Mouse (Mus musculus) forebrain, embryonic 12.5 days (tissue): ENCODE data around the gene Pou6f1. TPM values are rescaled to one million over a fixed set of nuclear protein-coding genes. Genes with fewer than 3 reads are reported as not detected.

ENCODE experiments used
- ATAC-seq: fragments of 200-750 bp; cut with Nextera tagmentation; 2 replicates; pipeline ENCODE4 v1.8.0; 2017; ENCODE audit warnings: moderate TSS enrichment; ENCODE audit not compliant: low FRiP score
- H3K27ac ChIP-seq: fragments of 300-500 bp; sonication (generic); 2 replicates; pipeline ENCODE4 v1.5.1; 2016; ENCODE audit warnings: mild to moderate bottlenecking
- H3K27me3 ChIP-seq: fragments of 300-500 bp; sonication (generic); 2 replicates; pipeline ENCODE4 v1.6.1; 2016; ENCODE audit warnings: mild to moderate bottlenecking
- H3K36me3 ChIP-seq: fragments of 300-500 bp; sonication (generic); replicated peaks from 2 replicates; pipeline ENCODE4 v1.6.1; 2016; ENCODE audit warnings: mild to moderate bottlenecking
- H3K4me1 ChIP-seq: fragments of 300-500 bp; sonication (generic); 2 replicates; pipeline ENCODE4 v1.6.1; 2016
- H3K4me2 ChIP-seq: fragments of 300-500 bp; sonication (generic); 2 replicates; pipeline ENCODE4 v1.6.1; 2016; ENCODE audit warnings: mild to moderate bottlenecking, moderate library complexity
- H3K4me3 ChIP-seq: fragments of 300-500 bp; sonication (generic); replicated peaks from 2 replicates; pipeline ENCODE4 v1.5.1; 2016; ENCODE audit warnings: mild to moderate bottlenecking
- H3K9ac ChIP-seq: fragments of 300-500 bp; sonication (generic); 2 replicates; pipeline ENCODE4 v1.6.1; 2016; ENCODE audit warnings: mild to moderate bottlenecking
- H3K9me3 ChIP-seq: fragments of 300-500 bp; sonication (generic); 2 replicates; pipeline ENCODE4 v1.6.1; 2016
- WGBS: fragments of 180-500 bp; shearing (Covaris S2); methylation state at CpG from one replicate; pipeline ENCODE4 v1.1.7; 2016; 5-methylcytosine and 5-hydroxymethylcytosine counted together
- polyA plus RNA-seq: library from polyadenylated mRNA; unstranded; fragments of >200 nt; fragmentation: Nextera tagmentation; extraction: Ambion mirVana; gene quantifications from 2 replicates; pipeline ENCODE4 v1.2.1, GENCODE M21; 2016

Pou6f1 gene
- polyA plus RNA-seq, 1 experiment from 2014 or later = 27.3 TPM

- no peak for ATAC-seq
- H3K4me2 ChIP-seq = no peak overlapping the region
- H3K4me1 ChIP-seq = no peaks in the 10 kb centered on the region
- H3K36me3 ChIP-seq = peaks cover 13% of the 10 kb centered on the region; the same call in 1 of the 2 replicates
- no peaks in the 10 kb centered on the region for H3K9me3 ChIP-seq
- no peak overlapping the region for H3K4me3 ChIP-seq
- H3K27ac ChIP-seq = no peak overlapping the region
- 81% methylated on average over 6 of the region's 6 CpGs for WGBS
- no peak overlapping the region for H3K9ac ChIP-seq
- H3K27me3 ChIP-seq = no peaks in the 10 kb centered on the region
These were observed 7.0 kb downstream of the Pou6f1 start for GRCm38 (mm10) chr15:100592817-100593216.

DNA sequence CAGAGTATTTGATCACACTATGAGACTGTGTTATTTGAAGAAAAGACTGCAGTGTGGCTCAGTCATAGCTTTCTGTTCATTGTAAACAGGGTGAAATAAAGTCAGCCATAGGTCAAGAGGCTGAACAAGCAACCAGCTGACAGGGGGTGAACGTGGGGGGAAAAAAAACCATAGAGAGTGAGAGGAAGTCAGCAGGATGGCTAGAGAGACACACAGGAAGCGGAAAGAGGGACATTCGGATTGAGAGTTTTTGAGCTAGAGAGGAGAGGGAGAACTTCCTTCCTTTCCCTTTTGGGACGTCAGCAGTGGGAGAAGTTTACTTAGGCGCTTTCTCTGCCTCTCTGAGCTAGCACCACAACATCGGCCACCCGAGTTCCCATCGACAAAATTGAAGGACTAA lies 9.3 kb downstream of the Pou6f1 start:
- Histone ChIP-seq H3K9me3 (no peaks in the 10 kb centered on the region), H3K27ac (no peak overlapping the region), H3K27me3 (no peaks in the 10 kb centered on the region), H3K4me2 (no peak overlapping the region), H3K9ac (no peak overlapping the region), H3K4me3 (no peak overlapping the region), H3K4me1 (no peaks in the 10 kb centered on the region), H3K36me3 (peaks cover 37% of the 10 kb centered on the region)
- WGBS = 80% methylated on average over 8 of the region's 8 CpGs
- no peak for ATAC-seq

DNA sequence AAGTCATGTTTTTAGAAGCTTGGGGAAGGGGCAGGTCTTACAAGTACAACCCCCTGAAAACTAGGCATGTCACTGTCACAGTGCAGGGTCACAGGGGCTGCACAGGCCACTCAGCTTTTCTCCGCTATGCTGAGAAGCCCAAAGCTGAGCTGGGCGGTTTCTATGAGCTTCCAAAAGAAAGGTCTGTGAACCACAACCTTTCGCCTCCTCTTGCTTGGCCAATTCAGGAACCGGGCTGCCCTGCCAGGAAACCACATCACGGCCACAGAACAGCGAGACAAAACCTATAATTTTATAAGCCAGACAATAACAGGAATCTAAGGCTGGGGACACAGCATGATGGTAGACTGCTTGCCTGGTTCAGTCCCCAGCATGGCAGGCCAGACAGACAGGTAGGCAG lies 11.5 kb downstream of the Pou6f1 start:
- H3K4me2 ChIP-seq = no peak overlapping the region
- no peak overlapping the region for H3K4me3 ChIP-seq
- 82% methylated on average over 6 of the region's 6 CpGs for WGBS
- no peak overlapping the region for H3K9ac ChIP-seq
- H3K36me3 ChIP-seq = peaks cover 51% of the 10 kb centered on the region
- no peak for ATAC-seq
- no peak overlapping the region for H3K27ac ChIP-seq
- H3K9me3 ChIP-seq = no peaks in the 10 kb centered on the region
- H3K27me3 ChIP-seq = no peaks in the 10 kb centered on the region
- no peaks in the 10 kb centered on the region for H3K4me1 ChIP-seq

- 85% methylated on average over 4 of the region's 4 CpGs for WGBS
- H3K4me3 ChIP-seq = no peak overlapping the region
- no peaks in the 10 kb centered on the region for H3K4me1 ChIP-seq
- H3K4me2 ChIP-seq = no peak overlapping the region
- H3K9me3 ChIP-seq = no peaks in the 10 kb centered on the region
- H3K9ac ChIP-seq = no peak overlapping the region
- no peaks in the 10 kb centered on the region; the same call in 1 of the 2 replicates for H3K27me3 ChIP-seq
- no peak overlapping the region for H3K27ac ChIP-seq
- ATAC-seq = no peak
- H3K36me3 ChIP-seq = peaks cover 60% of the 10 kb centered on the region
These were observed 12.6 kb downstream of the Pou6f1 start for GRCm38 (mm10) chr15:100587166-100587565.

GRCm38 (mm10) chr15:100585931-100586330 lies 13.9 kb downstream of the Pou6f1 start:
- WGBS = 94% methylated on average over 16 of the region's 16 CpGs

GRCm38 (mm10) chr15:100580108-100580507 lies 19.7 kb downstream of the Pou6f1 start:
- 88% methylated on average over 10 of the region's 10 CpGs for WGBS
- no peak overlapping the region for H3K4me2 ChIP-seq
- H3K9me3 ChIP-seq = no peaks in the 10 kb centered on the region
- no peak for ATAC-seq
- no peaks in the 10 kb centered on the region for H3K4me1 ChIP-seq
- H3K36me3 ChIP-seq = peaks cover 58% of the 10 kb centered on the region
- H3K9ac ChIP-seq = no peak overlapping the region
- no peak overlapping the region for H3K4me3 ChIP-seq
- H3K27ac ChIP-seq = no peak overlapping the region
- H3K27me3 ChIP-seq = no peaks in the 10 kb centered on the region; the same call in 1 of the 2 replicates

More at GRCm38 (mm10) chr15:100585931-100586330, 13.9 kb downstream of the Pou6f1 start:
- Histone ChIP-seq H3K27ac (no peak overlapping the region), H3K36me3 (peaks cover 60% of the 10 kb centered on the region), H3K9me3 (no peaks in the 10 kb centered on the region), H3K4me1 (no peaks in the 10 kb centered on the region), H3K4me3 (no peak overlapping the region), H3K9ac (no peak overlapping the region), H3K27me3 (no peaks in the 10 kb centered on the region; the same call in 1 of the 2 replicates), H3K4me2 (no peak overlapping the region)
- ATAC-seq = no peak

GRCm38 (mm10) chr15:100577972-100578371 lies 21.8 kb downstream of the Pou6f1 start:
- Histone ChIP-seq H3K9me3 (no peaks in the 10 kb centered on the region), H3K36me3 (peaks cover 44% of the 10 kb centered on the region), H3K27ac (no peak overlapping the region), H3K4me2 (no peak overlapping the region), H3K4me3 (no peak overlapping the region), H3K27me3 (no peaks in the 10 kb centered on the region; the same call in 1 of the 2 replicates), H3K9ac (no peak overlapping the region), H3K4me1 (peaks cover 6% of the 10 kb centered on the region)
- WGBS = 87% methylated on average over 16 of the region's 16 CpGs
- no peak for ATAC-seq

DNA sequence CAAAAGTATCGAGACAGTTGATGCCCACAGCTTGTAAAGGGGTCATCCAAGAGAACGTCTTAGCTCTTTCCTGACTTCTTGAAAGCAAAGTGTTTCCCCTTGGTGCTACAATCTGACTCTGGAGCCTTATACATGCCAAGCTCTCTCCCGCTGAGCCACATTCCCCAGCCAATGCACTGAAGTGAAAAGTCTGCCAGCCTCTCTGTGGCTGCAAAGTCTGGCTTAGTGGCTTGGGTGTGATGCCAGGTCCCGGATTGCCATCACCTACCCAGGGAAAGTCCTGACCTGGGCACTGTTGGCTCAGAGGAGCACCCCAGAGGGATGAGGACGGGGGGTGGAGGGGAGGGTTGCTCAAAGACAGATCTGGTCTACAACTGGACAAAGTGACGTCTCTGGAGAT lies 23.0 kb downstream of the Pou6f1 start:
- ATAC-seq = no peak
- H3K27ac ChIP-seq = no peak overlapping the region
- H3K4me1 ChIP-seq = peaks cover 6% of the 10 kb centered on the region
- peaks cover 39% of the 10 kb centered on the region for H3K36me3 ChIP-seq
- H3K9ac ChIP-seq = no peak overlapping the region
- no peak overlapping the region for H3K4me2 ChIP-seq
- H3K9me3 ChIP-seq = no peaks in the 10 kb centered on the region
- no peaks in the 10 kb centered on the region for H3K27me3 ChIP-seq
- 86% methylated on average over 6 of the region's 6 CpGs for WGBS
- H3K4me3 ChIP-seq = no peak overlapping the region

- ATAC-seq = no peak
- no peak overlapping the region for H3K27ac ChIP-seq
- H3K36me3 ChIP-seq = peaks cover 39% of the 10 kb centered on the region
- no peak overlapping the region for H3K4me3 ChIP-seq
- H3K9ac ChIP-seq = no peak overlapping the region
- no peak overlapping the region for H3K4me2 ChIP-seq
- H3K9me3 ChIP-seq = no peaks in the 10 kb centered on the region
- peaks cover 6% of the 10 kb centered on the region for H3K4me1 ChIP-seq
- no peaks in the 10 kb centered on the region for H3K27me3 ChIP-seq
- WGBS = 90% methylated on average over 6 of the region's 6 CpGs
These were observed 23.4 kb downstream of the Pou6f1 start for GRCm38 (mm10) chr15:100576392-100576791.

- Histone ChIP-seq H3K27me3 (no peaks in the 10 kb centered on the region), H3K4me3 (no peak overlapping the region), H3K36me3 (peaks cover 33% of the 10 kb centered on the region), H3K27ac (no peak overlapping the region), H3K4me2 (no peak overlapping the region), H3K9ac (no peak overlapping the region), H3K4me1 (peaks cover 6% of the 10 kb centered on the region), H3K9me3 (no peaks in the 10 kb centered on the region)
- no peak for ATAC-seq
- WGBS = 88% methylated on average over 12 of the region's 12 CpGs
These were observed 24.4 kb downstream of the Pou6f1 start for GRCm38 (mm10) chr15:100575366-100575765.

DNA sequence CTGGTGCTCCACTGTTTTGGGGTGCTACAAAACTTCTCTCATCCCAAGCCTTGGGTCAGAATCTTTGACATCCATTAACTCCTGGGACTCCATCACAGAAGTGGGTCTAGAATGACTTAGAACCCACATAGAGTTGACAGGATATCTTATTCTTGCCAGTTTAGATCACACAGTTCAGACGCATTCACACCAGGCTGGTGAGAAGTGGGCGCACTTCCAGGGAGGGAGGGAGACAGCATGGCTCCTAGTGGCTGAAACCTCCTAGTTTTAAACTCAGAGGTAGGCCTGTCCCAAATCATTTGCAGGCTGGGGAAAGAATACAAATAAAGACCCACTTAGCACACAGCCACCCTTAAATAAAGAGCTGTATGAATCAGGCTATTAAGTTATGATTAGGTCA lies 25.4 kb downstream of the Pou6f1 start:
- ATAC-seq = no peak
- Histone ChIP-seq H3K4me3 (no peak overlapping the region), H3K36me3 (peaks cover 25% of the 10 kb centered on the region), H3K27ac (no peak overlapping the region), H3K9me3 (no peaks in the 10 kb centered on the region), H3K27me3 (no peaks in the 10 kb centered on the region), H3K4me1 (peaks cover 6% of the 10 kb centered on the region), H3K4me2 (no peak overlapping the region), H3K9ac (no peak overlapping the region)
- WGBS = 68% methylated on average over 2 of the region's 2 CpGs

DNA sequence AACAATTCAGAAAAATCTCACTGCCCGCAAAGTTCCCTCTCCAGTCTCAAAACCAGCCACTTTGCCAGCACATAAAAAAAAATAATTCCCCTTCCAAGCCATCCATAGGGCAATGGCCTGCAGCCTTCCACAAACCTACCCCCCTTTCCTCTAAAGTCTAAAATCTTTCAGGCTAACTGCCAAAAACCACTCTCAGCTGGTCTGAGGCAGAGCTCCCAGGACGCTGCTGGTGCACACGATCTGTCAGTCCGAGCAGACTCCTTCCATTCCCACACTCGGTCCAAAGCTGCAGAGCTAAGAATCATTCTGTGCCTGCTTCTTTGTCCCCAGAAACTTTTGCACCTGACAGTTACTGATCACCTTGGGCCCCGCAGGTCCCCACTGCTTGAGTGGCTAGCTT lies 25.8 kb downstream of the Pou6f1 start:
- H3K9ac ChIP-seq = no peak overlapping the region

GRCm38 (mm10) chr15:100569239-100569638 lies 30.5 kb downstream of the Pou6f1 start:
- WGBS = 84% methylated on average over 3 of the region's 3 CpGs
- H3K4me1 ChIP-seq = peaks cover 6% of the 10 kb centered on the region
- no peak overlapping the region for H3K9ac ChIP-seq
- no peak for ATAC-seq
- H3K9me3 ChIP-seq = no peaks in the 10 kb centered on the region
- H3K27ac ChIP-seq = no peak overlapping the region
- no peaks in the 10 kb centered on the region for H3K27me3 ChIP-seq
- H3K4me3 ChIP-seq = no peak overlapping the region
- no peak overlapping the region for H3K4me2 ChIP-seq
- H3K36me3 ChIP-seq = no peaks in the 10 kb centered on the region

More for the DNA sequence above, 25.8 kb downstream of the Pou6f1 start:
- no peaks in the 10 kb centered on the region for H3K9me3 ChIP-seq
- H3K4me3 ChIP-seq = no peak overlapping the region
- H3K4me1 ChIP-seq = peaks cover 6% of the 10 kb centered on the region
- 0 out of 2 replicates have a peak overlapping the region, but pooled peaks have one; percentile 8 for H3K27ac ChIP-seq
- H3K4me2 ChIP-seq = no peak overlapping the region
- no peaks in the 10 kb centered on the region for H3K27me3 ChIP-seq
- ATAC-seq = no peak
- 66% methylated on average over 6 of the region's 6 CpGs for WGBS
- H3K36me3 ChIP-seq = peaks cover 22% of the 10 kb centered on the region
